Mouse (Mus musculus): ENCODE measurements around the gene Hcn1. TPM values are rescaled to one million over a fixed set of nuclear protein-coding genes. Genes with fewer than 3 reads are reported as not detected.
"Not testable (repeated sequence)": the region's sequence is repeated elsewhere in the genome, so short reads cannot be mapped to it uniquely, and the experiment has no call there.

Hcn1 gene
- total and polyA plus RNA-seq, 2 experiments from 2014 or later: 1.1 to 5.2 TPM

GRCm38 (mm10) chr13:117984339-117984738 is 382.2 kb downstream of the Hcn1 start:
- H3K36me3 ChIP-seq (ENCODE audit: insufficient read depth, low read length): no peaks in the 10 kb centered on the region
- H3K4me3 ChIP-seq (ENCODE audit: low read depth, low read length): no peak overlapping the region
- 83% methylated on average over 2 of the region's 2 CpGs for WGBS
- no peak overlapping the region for H3K9ac ChIP-seq (replicated peaks; ENCODE audit: low read length, poor library complexity, severe bottlenecking)
- no peak overlapping the region for H3K27ac ChIP-seq (ENCODE audit: low read depth, low read length)
- no peak for TF ChIP-seq CTCF (IDR thresholded peaks at IDR 0.05)
- no peaks in the 10 kb centered on the region for H3K9me3 ChIP-seq (ENCODE audit: low read length)
- ATAC-seq (ENCODE audit: low FRiP score) (no peak), DNase-seq (ENCODE audit: low spot score) (no peak)
- H3K27me3 ChIP-seq (ENCODE audit: insufficient read depth, low read length): no peaks in the 10 kb centered on the region
- no peak overlapping the region for H3K4me2 ChIP-seq (ENCODE audit: low read depth, low read length, poor library complexity, severe bottlenecking)
- no peaks in the 10 kb centered on the region for H3K4me1 ChIP-seq (ENCODE audit: insufficient read depth, low read length)

GRCm38 (mm10) chr13:117999767-118000488 is 397.8 kb downstream of the Hcn1 start:
- no peak overlapping the region for H3K4me3 ChIP-seq (ENCODE audit: low read depth, low read length)
- no peaks in the 10 kb centered on the region for H3K36me3 ChIP-seq (ENCODE audit: insufficient read depth, low read length)
- WGBS: 88% methylated on average over 2 of the region's 2 CpGs
- DNase-seq (ENCODE audit: low spot score) (no peak), ATAC-seq (ENCODE audit: low FRiP score) (no peak)
- no peak overlapping the region for H3K27ac ChIP-seq (ENCODE audit: low read depth, low read length)
- no peak for TF ChIP-seq CTCF (IDR thresholded peaks at IDR 0.05)
- H3K27me3 ChIP-seq (ENCODE audit: insufficient read depth, low read length): no peaks in the 10 kb centered on the region
- H3K9ac ChIP-seq (replicated peaks; ENCODE audit: low read length, poor library complexity, severe bottlenecking): no peak overlapping the region
- H3K4me1 ChIP-seq (ENCODE audit: insufficient read depth, low read length): no peaks in the 10 kb centered on the region
- H3K9me3 ChIP-seq (ENCODE audit: low read length): no peaks in the 10 kb centered on the region
- H3K4me2 ChIP-seq (ENCODE audit: low read depth, low read length, poor library complexity, severe bottlenecking): no peak overlapping the region

- H3K4me3 ChIP-seq (ENCODE audit: low read depth, low read length): no peak overlapping the region
- WGBS: 89% methylated on average over 2 of the region's 2 CpGs
Measured at GRCm38 (mm10) chr13:118000538-118000937, 398.4 kb downstream of the Hcn1 start.

GRCm38 (mm10) chr13:118021176-118021575 is 419.1 kb downstream of the Hcn1 start:
- TF ChIP-seq CTCF (IDR thresholded peaks at IDR 0.05): no peak
- Histone ChIP-seq H3K27me3 (ENCODE audit: insufficient read depth, low read length) (no peaks in the 10 kb centered on the region), H3K4me2 (ENCODE audit: low read depth, low read length, poor library complexity, severe bottlenecking) (no peak overlapping the region), H3K9ac (replicated peaks; ENCODE audit: low read length, poor library complexity, severe bottlenecking) (no peak overlapping the region), H3K4me3 (ENCODE audit: low read depth, low read length) (no peak overlapping the region), H3K4me1 (ENCODE audit: insufficient read depth, low read length) (no peaks in the 10 kb centered on the region), H3K27ac (ENCODE audit: low read depth, low read length) (no peak overlapping the region), H3K36me3 (ENCODE audit: insufficient read depth, low read length) (no peaks in the 10 kb centered on the region), H3K9me3 (ENCODE audit: low read length) (no peaks in the 10 kb centered on the region)
- WGBS: 88% methylated on average over 1 of the region's 1 CpGs
- no peak for ATAC-seq (ENCODE audit: low FRiP score)
- DNase-seq (ENCODE audit: low spot score): no peak

More at GRCm38 (mm10) chr13:118000538-118000937, 398.4 kb downstream of the Hcn1 start:
- no peak for TF ChIP-seq CTCF (IDR thresholded peaks at IDR 0.05)
- DNase-seq (ENCODE audit: low spot score): no peak
- no peak overlapping the region for H3K4me2 ChIP-seq (ENCODE audit: low read depth, low read length, poor library complexity, severe bottlenecking)
- no peaks in the 10 kb centered on the region for H3K9me3 ChIP-seq (ENCODE audit: low read length)
- no peaks in the 10 kb centered on the region for H3K27me3 ChIP-seq (ENCODE audit: insufficient read depth, low read length)
- no peak overlapping the region for H3K27ac ChIP-seq (ENCODE audit: low read depth, low read length)
- no peaks in the 10 kb centered on the region for H3K36me3 ChIP-seq (ENCODE audit: insufficient read depth, low read length)
- no peak overlapping the region for H3K9ac ChIP-seq (replicated peaks; ENCODE audit: low read length, poor library complexity, severe bottlenecking)
- ATAC-seq (ENCODE audit: low FRiP score): no peak
- H3K4me1 ChIP-seq (ENCODE audit: insufficient read depth, low read length): no peaks in the 10 kb centered on the region

- not testable (repeated sequence) for H3K9ac ChIP-seq (replicated peaks; ENCODE audit: low read length, poor library complexity, severe bottlenecking); H3K9me3 ChIP-seq (ENCODE audit: low read length); H3K36me3 ChIP-seq (ENCODE audit: insufficient read depth, low read length); H3K4me3 ChIP-seq (ENCODE audit: low read depth, low read length); DNase-seq (ENCODE audit: low spot score); H3K4me1 ChIP-seq (ENCODE audit: insufficient read depth, low read length); H3K27me3 ChIP-seq (ENCODE audit: insufficient read depth, low read length); H3K27ac ChIP-seq (ENCODE audit: low read depth, low read length); H3K4me2 ChIP-seq (ENCODE audit: low read depth, low read length, poor library complexity, severe bottlenecking); ATAC-seq (ENCODE audit: low FRiP score)
Measured at GRCm38 (mm10) chr13:118022891-118023290, 420.8 kb downstream of the Hcn1 start.

- DNase-seq (ENCODE audit: low spot score): no peak
- H3K9ac ChIP-seq (replicated peaks; ENCODE audit: low read length, poor library complexity, severe bottlenecking): no peak overlapping the region
- H3K36me3 ChIP-seq (ENCODE audit: insufficient read depth, low read length): no peaks in the 10 kb centered on the region
- ATAC-seq (ENCODE audit: low FRiP score): no peak
- H3K27ac ChIP-seq (ENCODE audit: low read depth, low read length): no peak overlapping the region
- no peak for TF ChIP-seq CTCF (IDR thresholded peaks at IDR 0.05)
- H3K4me1 ChIP-seq (ENCODE audit: insufficient read depth, low read length): no peaks in the 10 kb centered on the region
- H3K27me3 ChIP-seq (ENCODE audit: insufficient read depth, low read length): no peaks in the 10 kb centered on the region
- no peaks in the 10 kb centered on the region for H3K9me3 ChIP-seq (ENCODE audit: low read length)
- H3K4me3 ChIP-seq (ENCODE audit: low read depth, low read length): no peak overlapping the region
- 93% methylated on average over 5 of the region's 5 CpGs for WGBS
- no peak overlapping the region for H3K4me2 ChIP-seq (ENCODE audit: low read depth, low read length, poor library complexity, severe bottlenecking)
Measured at GRCm38 (mm10) chr13:118023381-118023780, 421.3 kb downstream of the Hcn1 start.

Measured in midbrain, postnatal 0 days (tissue).